Mouse (Mus musculus): ENCODE measurements at regions not wholly inside any gene's neighbourhood (a gene's known extent, or its start where the extent isn't known, plus 50 kb on each side); places are given as distances from the start of the nearest gene placed in this dataset.
"Not testable (repeated sequence)": the region's sequence is repeated elsewhere in the genome, so short reads cannot be mapped to it uniquely, and the experiment has no call there.

GRCm38 (mm10) chr4:105633789-105634188 is 155.9 kb upstream of the Gm12728 start:
- no peak for DNase-seq (ENCODE audit: low spot score in 2 of 2)

GRCm38 (mm10) chr4:105640793-105641192 is 148.9 kb upstream of the Gm12728 start:
- DNase-seq (ENCODE audit: low spot score in 2 of 2), result peak in 1 of 2 experiments; percentile 45

GRCm38 (mm10) chr4:105641582-105641981 is 148.1 kb upstream of the Gm12728 start:
- DNase-seq (ENCODE audit: low spot score in 2 of 2), result peak in 1 of 2 experiments; percentile 25

GRCm38 (mm10) chr4:105648820-105649446 is 140.7 kb upstream of the Gm12728 start:
- no peak for DNase-seq (ENCODE audit: low spot score in 2 of 2)

GRCm38 (mm10) chr4:105649447-105649833 is 140.2 kb upstream of the Gm12728 start:
- DNase-seq (ENCODE audit: low spot score in 2 of 2), result no peak

- DNase-seq (ENCODE audit: low spot score in 2 of 2), result peak in 1 of 2 experiments; percentile 30
Observed at GRCm38 (mm10) chr4:105656071-105656655, 133.5 kb upstream of the Gm12728 start.

- DNase-seq (ENCODE audit: low spot score in 2 of 2), result no peak
Observed at GRCm38 (mm10) chr4:105658581-105658980, 131.1 kb upstream of the Gm12728 start.

GRCm38 (mm10) chr4:105676690-105677089 is 113.0 kb upstream of the Gm12728 start:
- no peak for DNase-seq (ENCODE audit: low spot score in 2 of 2)

GRCm38 (mm10) chr4:105690716-105691115 is 99.0 kb upstream of the Gm12728 start:
- DNase-seq (ENCODE audit: low spot score in 2 of 2), result no peak

- peak in 1 of 2 experiments; percentile 42 for DNase-seq (ENCODE audit: low spot score in 2 of 2)
Observed at GRCm38 (mm10) chr4:105692380-105692779, 97.3 kb upstream of the Gm12728 start.

GRCm38 (mm10) chr4:105695895-105696294 is 93.8 kb upstream of the Gm12728 start:
- no peak for DNase-seq (ENCODE audit: low spot score in 2 of 2)

- DNase-seq (ENCODE audit: low spot score in 2 of 2), result no peak
Observed at GRCm38 (mm10) chr4:105697123-105697522, 92.5 kb upstream of the Gm12728 start.

- DNase-seq (ENCODE audit: low spot score in 2 of 2), result no peak
Observed at GRCm38 (mm10) chr4:105702036-105702435, 87.6 kb upstream of the Gm12728 start.

GRCm38 (mm10) chr4:105703408-105703807 is 86.3 kb upstream of the Gm12728 start:
- DNase-seq (ENCODE audit: low spot score in 2 of 2), result no peak

- no peak for DNase-seq (ENCODE audit: low spot score in 2 of 2)
Observed at GRCm38 (mm10) chr4:105704271-105704670, 85.4 kb upstream of the Gm12728 start.

- DNase-seq (ENCODE audit: low spot score in 2 of 2), result peak in 1 of 2 experiments; percentile 53
Observed at GRCm38 (mm10) chr4:105705996-105706395, 83.7 kb upstream of the Gm12728 start.

- DNase-seq (ENCODE audit: low spot score in 2 of 2), result peak in 1 of 2 experiments; percentile 43
Observed at GRCm38 (mm10) chr4:105708080-105708796, 81.4 kb upstream of the Gm12728 start.

- DNase-seq (ENCODE audit: low spot score in 2 of 2), result no peak
Observed at GRCm38 (mm10) chr4:105713956-105714355, 75.7 kb upstream of the Gm12728 start.

- DNase-seq (ENCODE audit: low spot score in 2 of 2), result no peak
Observed at GRCm38 (mm10) chr4:105718080-105718479, 71.6 kb upstream of the Gm12728 start.

- no peak for DNase-seq (ENCODE audit: low spot score in 2 of 2)
Observed at GRCm38 (mm10) chr4:105728696-105729095, 61.0 kb upstream of the Gm12728 start.

GRCm38 (mm10) chr4:105730900-105731299 is 58.8 kb upstream of the Gm12728 start:
- DNase-seq (ENCODE audit: low spot score in 2 of 2), result no peak

- not testable (repeated sequence) for DNase-seq (ENCODE audit: low spot score in 2 of 2)
Observed at GRCm38 (mm10) chr4:105735116-105735515, 54.6 kb upstream of the Gm12728 start.
